Mouse (Mus musculus) embryonic facial prominence, embryonic 10.5 days (tissue): ENCODE measurements around the gene Serpina3n. TPM values are rescaled to one million over a fixed set of nuclear protein-coding genes. Genes with fewer than 3 reads are reported as not detected.
"Not testable (repeated sequence)": the region's sequence is repeated elsewhere in the genome, so short reads cannot be mapped to it uniquely, and the experiment has no call there.

Experiments
- DNase-seq: peaks from one replicate; pipeline ENCODE4 v3.0.0-alpha.2; 2017; ENCODE audit warnings: low spot score
- H3K27ac ChIP-seq: fragments of 300-500 bp; sonication (generic); replicated peaks from 2 replicates; pipeline ENCODE4 v1.5.1; 2016; ENCODE audit warnings: mild to moderate bottlenecking
- H3K27me3 ChIP-seq: fragments of 300-500 bp; sonication (generic); replicated peaks from 2 replicates; pipeline ENCODE4 v1.6.1; 2016; ENCODE audit warnings: low read depth, mild to moderate bottlenecking; ENCODE audit not compliant: poor library complexity, severe bottlenecking
- H3K36me3 ChIP-seq: fragments of 300-500 bp; sonication (generic); replicated peaks from 2 replicates; pipeline ENCODE4 v1.6.1; 2016; ENCODE audit warnings: mild to moderate bottlenecking, moderate library complexity
- H3K4me1 ChIP-seq: fragments of 300-500 bp; sonication (generic); 2 replicates; pipeline ENCODE4 v1.6.1; 2016
- H3K4me3 ChIP-seq: fragments of 300-500 bp; sonication (generic); 2 replicates; pipeline ENCODE4 v1.5.1; 2016; ENCODE audit warnings: mild to moderate bottlenecking, moderate library complexity
- H3K9me3 ChIP-seq: fragments of 300-500 bp; sonication (generic); 2 replicates; pipeline ENCODE4 v1.6.1; 2016; ENCODE audit warnings: mild to moderate bottlenecking
- WGBS: fragments of 180-500 bp; shearing (Covaris S2); methylation state at CpG from one replicate; pipeline ENCODE4 v1.1.7; 2016; 5-methylcytosine and 5-hydroxymethylcytosine counted together
- polyA plus RNA-seq: library from polyadenylated mRNA; unstranded; fragments of >200 nt; fragmentation: Nextera tagmentation; extraction: Ambion mirVana; gene quantifications from 2 replicates; pipeline ENCODE4 v1.2.1, GENCODE M21; 2016

Serpina3n gene
- not detected in 2 replicates for polyA plus RNA-seq

GRCm38 (mm10) chr12:104406454-104406885, at the start of gene Serpina3n:
TSS of gene Serpina3n (plus strand) at chr12:104406729.
- H3K4me3 ChIP-seq: no peak within 1 kb of the TSS
- H3K27me3 ChIP-seq: no peaks in the 10 kb centered on the region
- H3K36me3 ChIP-seq: no peaks in the 10 kb centered on the region
- H3K9me3 ChIP-seq: no peaks in the 10 kb centered on the region
- no peak within 1 kb of the TSS for H3K27ac ChIP-seq
- 0 out of 2 replicates have a peak, but pooled peaks cover 4% of the 10 kb centered on the region for H3K4me1 ChIP-seq
- DNase-seq: no peak
- 67% methylated on average over 4 of the region's 4 CpGs for WGBS

- H3K4me3 ChIP-seq: no peak overlapping the region
- H3K36me3 ChIP-seq: no peaks in the 10 kb centered on the region
- no peaks in the 10 kb centered on the region for H3K4me1 ChIP-seq
- H3K27me3 ChIP-seq: no peaks in the 10 kb centered on the region
- peak; percentile 3 for DNase-seq
- H3K9me3 ChIP-seq: no peaks in the 10 kb centered on the region
- H3K27ac ChIP-seq: no peak overlapping the region
- 91% methylated on average over 3 of the region's 3 CpGs for WGBS
Observed at GRCm38 (mm10) chr12:104369986-104370385, 36.5 kb upstream of the Serpina3n start.

GRCm38 (mm10) chr12:104377179-104377578, 29.4 kb upstream of the Serpina3n start:
- H3K27me3 ChIP-seq, H3K27ac ChIP-seq, H3K4me3 ChIP-seq, H3K36me3 ChIP-seq, H3K4me1 ChIP-seq, H3K9me3 ChIP-seq: not testable (repeated sequence)
- DNase-seq: peak; percentile 6
- 69% methylated on average over 5 of the region's 5 CpGs for WGBS

GRCm38 (mm10) chr12:104378351-104378750, 28.2 kb upstream of the Serpina3n start:
- 82% methylated on average over 2 of the region's 2 CpGs for WGBS
- H3K27me3 ChIP-seq, H3K36me3 ChIP-seq, H3K4me3 ChIP-seq, H3K9me3 ChIP-seq, DNase-seq, H3K27ac ChIP-seq, H3K4me1 ChIP-seq: not testable (repeated sequence)

GRCm38 (mm10) chr12:104378815-104379214, 27.7 kb upstream of the Serpina3n start:
- H3K27me3 ChIP-seq, H3K36me3 ChIP-seq: not testable (repeated sequence)

GRCm38 (mm10) chr12:104379856-104380255, 26.7 kb upstream of the Serpina3n start:
- 95% methylated on average over 11 of the region's 11 CpGs for WGBS
- DNase-seq: no peak
- H3K9me3 ChIP-seq: no peaks in the 10 kb centered on the region
- H3K36me3 ChIP-seq: no peaks in the 10 kb centered on the region
- H3K4me3 ChIP-seq: no peak overlapping the region
- H3K27me3 ChIP-seq: no peaks in the 10 kb centered on the region
- H3K4me1 ChIP-seq: no peaks in the 10 kb centered on the region
- H3K27ac ChIP-seq: no peak overlapping the region

More at GRCm38 (mm10) chr12:104378815-104379214, 27.7 kb upstream of the Serpina3n start:
- 49% methylated on average over 5 of the region's 5 CpGs for WGBS
- H3K4me1 ChIP-seq, H3K4me3 ChIP-seq, DNase-seq, H3K9me3 ChIP-seq, H3K27ac ChIP-seq: not testable (repeated sequence)

GRCm38 (mm10) chr12:104381071-104381604, 25.4 kb upstream of the Serpina3n start:
- not testable (repeated sequence) for H3K27ac ChIP-seq, H3K9me3 ChIP-seq, DNase-seq, H3K36me3 ChIP-seq, H3K27me3 ChIP-seq, H3K4me1 ChIP-seq, H3K4me3 ChIP-seq
- 91% methylated on average over 8 of the region's 8 CpGs for WGBS

GRCm38 (mm10) chr12:104385987-104386386, 20.5 kb upstream of the Serpina3n start:
- H3K27ac ChIP-seq, DNase-seq, H3K4me3 ChIP-seq, H3K27me3 ChIP-seq, H3K36me3 ChIP-seq, H3K9me3 ChIP-seq, H3K4me1 ChIP-seq: not testable (repeated sequence)

- not testable (repeated sequence) for DNase-seq, H3K27me3 ChIP-seq, H3K9me3 ChIP-seq, H3K36me3 ChIP-seq, H3K4me3 ChIP-seq, H3K4me1 ChIP-seq, H3K27ac ChIP-seq
- 69% methylated on average over 2 of the region's 2 CpGs for WGBS
Observed at GRCm38 (mm10) chr12:104386878-104387277, 19.7 kb upstream of the Serpina3n start.

- H3K27ac ChIP-seq: no peak overlapping the region
- no peaks in the 10 kb centered on the region for H3K4me1 ChIP-seq
- no peaks in the 10 kb centered on the region for H3K27me3 ChIP-seq
- no peak overlapping the region for H3K4me3 ChIP-seq
- no peaks in the 10 kb centered on the region for H3K9me3 ChIP-seq
- no peaks in the 10 kb centered on the region for H3K36me3 ChIP-seq
- no peak for DNase-seq
Observed at GRCm38 (mm10) chr12:104388477-104388876, 18.1 kb upstream of the Serpina3n start.

- not testable (repeated sequence) for H3K27ac ChIP-seq
Observed at GRCm38 (mm10) chr12:104391057-104391456, 15.5 kb upstream of the Serpina3n start.

GRCm38 (mm10) chr12:104403968-104404367, 2.6 kb upstream of the Serpina3n start:
- Histone ChIP-seq H3K4me3 (no peak overlapping the region), H3K27ac (no peak overlapping the region), H3K9me3 (no peaks in the 10 kb centered on the region), H3K36me3 (no peaks in the 10 kb centered on the region), H3K27me3 (no peaks in the 10 kb centered on the region), H3K4me1 (peaks cover 8% of the 10 kb centered on the region; the same call in 1 of the 2 replicates)
- 82% methylated on average over 5 of the region's 5 CpGs for WGBS
- DNase-seq: no peak

More at GRCm38 (mm10) chr12:104391057-104391456, 15.5 kb upstream of the Serpina3n start:
- H3K4me3 ChIP-seq, H3K9me3 ChIP-seq, H3K4me1 ChIP-seq, H3K27me3 ChIP-seq, DNase-seq, H3K36me3 ChIP-seq: not testable (repeated sequence)
- 76% methylated on average over 2 of the region's 2 CpGs for WGBS

GRCm38 (mm10) chr12:104412507-104412906, 6.0 kb downstream of the Serpina3n start:
- Histone ChIP-seq H3K36me3 (no peaks in the 10 kb centered on the region), H3K27me3 (no peaks in the 10 kb centered on the region), H3K4me3 (no peak overlapping the region), H3K4me1 (peaks cover 8% of the 10 kb centered on the region; the same call in 1 of the 2 replicates), H3K9me3 (no peaks in the 10 kb centered on the region), H3K27ac (no peak overlapping the region)
- WGBS: 88% methylated on average over 6 of the region's 6 CpGs
- DNase-seq: no peak
